Mouse (Mus musculus) hematopoietic stem cell, adult 5-6 weeks (primary cell): ENCODE measurements around the gene Id1. TPM values are rescaled to one million over a fixed set of nuclear protein-coding genes. Genes with fewer than 3 reads are reported as not detected.
A peak's percentile ranks its signal among the peaks of the same experiment; 100 is the strongest.

ENCODE experiments used
- ATAC-seq, 2 experiments: fragments of 125-278 bp in 1 of 2; replicated peaks in 1 of 2; 2 replicates each; pipeline ENCODE4 v1.8.0; 2016 to 2017; ENCODE audit warnings: inconsistent platforms in 2 of 2, mild to moderate bottlenecking in 2 of 2, moderate number of reproducible peaks in 2 of 2, low read depth in 1 of 2, moderate TSS enrichment in 1 of 2; ENCODE audit not compliant: low FRiP score in 2 of 2, poor library complexity in 2 of 2, severe bottlenecking in 2 of 2, insufficient read depth in 1 of 2, low TSS enrichment in 1 of 2
- total RNA-seq: library from RNA; stranded (forward); fragments of 172-1452, 232-1000 nt; gene quantifications from 2 replicates; pipeline ENCODE4 v1.2.3, GENCODE M21; 2017

Gene Id1
- total RNA-seq, 1 experiment from 2014 or later = 9.6 TPM

DNA sequence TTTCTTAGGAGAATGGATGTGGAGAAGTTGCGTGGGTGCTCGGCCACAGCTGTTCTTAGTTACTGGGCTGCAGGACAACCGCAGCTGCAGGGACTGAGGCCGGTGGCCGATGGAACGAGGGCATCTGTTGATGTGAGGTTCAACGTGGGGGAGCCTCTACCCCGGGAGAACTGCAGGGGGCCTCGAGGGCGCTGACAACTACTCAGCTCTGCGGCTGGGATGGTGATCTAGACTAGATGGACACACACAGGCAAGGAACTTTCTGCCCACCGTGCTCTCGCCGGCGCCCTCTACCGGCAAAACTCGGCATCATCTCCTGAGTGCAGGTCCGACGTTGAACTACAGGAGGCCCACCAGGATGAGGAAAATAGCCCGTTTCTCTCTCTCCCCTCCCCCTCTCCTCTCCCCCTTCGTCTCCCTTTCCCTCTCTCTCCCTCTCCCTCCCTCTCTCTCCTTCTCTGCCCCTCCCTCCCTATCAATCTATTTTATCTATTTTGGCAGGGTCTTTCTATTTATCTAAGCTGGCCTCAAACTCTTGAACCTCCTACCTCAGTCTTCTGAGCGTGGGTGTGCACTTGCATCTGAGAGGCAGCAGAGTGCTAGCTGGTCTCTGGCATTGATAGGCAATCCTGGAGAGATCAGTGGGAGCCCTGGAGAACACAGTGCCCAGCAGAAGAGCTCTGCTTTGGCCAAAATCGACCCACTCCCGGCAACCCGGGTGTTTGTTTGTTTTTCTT, 30.5 kb downstream of the Id1 start:
- ATAC-seq = peak; percentile 76 to 86

DNA sequence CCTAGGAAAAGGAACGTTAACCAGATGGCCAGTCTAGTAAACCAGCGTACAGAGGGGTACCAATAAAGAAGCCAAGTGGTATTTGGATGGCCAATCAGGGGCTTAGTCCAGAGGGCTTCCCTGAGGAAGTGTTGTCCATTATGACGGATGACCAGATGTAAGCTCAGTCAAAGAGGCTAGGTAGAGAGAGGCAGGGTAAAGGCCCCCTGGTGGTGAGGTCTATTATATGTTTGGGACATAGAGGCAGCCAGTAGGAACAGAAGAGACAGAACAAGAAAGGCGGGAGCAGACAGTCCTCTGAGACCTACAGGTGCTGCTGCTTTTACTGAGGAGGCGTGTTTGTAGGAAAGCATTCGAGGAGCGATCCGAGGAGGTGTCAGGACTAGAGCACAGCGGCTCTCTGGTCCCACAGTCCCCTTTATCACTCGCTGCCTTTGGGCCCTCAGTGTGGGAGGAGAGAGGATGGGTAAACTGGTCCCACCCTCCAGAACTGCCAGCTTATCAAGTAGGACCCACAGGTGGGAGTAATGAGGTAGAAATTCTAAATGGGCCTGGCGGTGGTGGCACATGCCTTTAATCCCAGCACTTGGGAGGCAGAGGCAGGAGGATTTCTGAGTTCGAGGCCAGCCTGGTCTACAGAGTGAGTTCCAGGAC, 31.7 kb downstream of the Id1 start:
- ATAC-seq = peak; percentile 54 to 63; a peak in 3 of 4 replicates

DNA sequence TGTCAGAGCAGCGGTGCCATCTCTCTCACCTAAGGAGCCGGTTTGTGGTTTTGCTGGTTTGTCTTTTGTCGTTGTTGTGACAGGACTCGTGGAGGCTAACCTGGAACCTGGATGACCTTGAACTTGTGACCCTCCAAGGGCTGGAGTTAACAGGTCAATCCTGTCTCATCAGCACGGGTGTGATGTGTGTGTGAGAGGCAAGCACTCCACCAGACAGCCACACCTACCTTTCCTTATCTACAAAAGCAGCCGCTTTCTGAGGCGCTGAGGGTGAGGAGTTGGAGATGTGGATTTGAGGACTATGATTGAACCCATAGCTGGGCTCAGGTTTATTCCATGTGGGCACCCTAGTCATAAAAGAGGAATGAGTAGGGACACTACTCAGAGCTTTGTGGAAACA, 33.6 kb downstream of the Id1 start:
- ATAC-seq = no peak

DNA sequence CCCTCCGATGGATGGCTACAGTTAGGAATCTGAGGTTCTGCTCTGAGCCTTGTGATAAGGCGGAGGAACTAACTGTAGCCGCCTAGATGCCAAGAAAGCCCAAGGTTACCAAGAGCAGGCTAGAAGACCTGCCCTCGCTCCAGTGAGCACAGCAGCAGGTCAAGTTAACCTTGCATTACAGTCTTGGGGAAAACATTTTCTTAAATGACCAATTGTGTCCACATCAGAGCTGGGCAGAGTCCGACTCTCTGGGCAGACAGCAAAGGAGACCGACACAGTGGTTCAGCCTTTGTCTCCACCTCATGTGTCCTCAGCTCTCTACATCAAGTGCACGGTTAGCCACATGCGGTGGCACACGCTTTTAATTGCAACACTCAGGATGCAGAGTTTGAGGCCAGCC, 35.5 kb downstream of the Id1 start:
- ATAC-seq = no peak

DNA sequence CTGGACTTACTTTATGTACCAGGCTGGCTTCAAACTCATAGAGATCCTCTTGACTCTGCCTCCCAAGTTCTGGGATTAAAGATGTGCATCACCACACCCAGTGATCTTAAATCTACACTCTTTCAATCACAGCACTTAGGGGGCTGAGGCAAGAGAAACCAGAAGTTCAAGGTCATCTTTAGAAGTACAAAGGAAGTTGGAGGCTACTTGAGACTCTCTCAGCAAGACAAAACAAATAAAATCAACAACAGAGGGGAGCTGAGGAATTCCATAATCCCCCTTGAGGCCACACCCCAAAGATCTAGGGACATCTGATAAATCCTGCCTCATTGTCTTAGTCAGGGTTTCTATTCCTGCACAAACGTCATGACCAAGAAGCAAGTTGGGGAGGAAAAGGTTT, 36.2 kb downstream of the Id1 start:
- no peak for ATAC-seq

DNA sequence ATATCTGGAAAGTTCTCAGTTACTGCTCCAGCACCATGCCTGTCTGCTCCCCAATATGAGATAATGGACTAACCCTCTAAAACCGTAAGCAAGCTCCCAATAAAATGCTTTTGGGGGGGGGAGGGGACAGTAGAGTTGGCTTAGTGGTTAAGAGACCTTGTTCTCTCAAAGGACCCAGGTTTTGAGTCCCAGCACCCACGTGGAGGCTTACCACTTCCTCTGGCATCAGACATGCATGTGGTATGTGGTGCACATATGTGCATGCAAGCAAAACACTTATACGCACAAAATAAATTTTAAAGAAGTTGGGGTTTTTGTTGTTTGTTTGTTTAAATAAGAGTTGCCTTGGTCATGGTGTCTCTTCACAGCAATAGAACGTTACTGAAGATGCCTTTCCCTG, 39.3 kb downstream of the Id1 start:
- ATAC-seq = no peak

DNA sequence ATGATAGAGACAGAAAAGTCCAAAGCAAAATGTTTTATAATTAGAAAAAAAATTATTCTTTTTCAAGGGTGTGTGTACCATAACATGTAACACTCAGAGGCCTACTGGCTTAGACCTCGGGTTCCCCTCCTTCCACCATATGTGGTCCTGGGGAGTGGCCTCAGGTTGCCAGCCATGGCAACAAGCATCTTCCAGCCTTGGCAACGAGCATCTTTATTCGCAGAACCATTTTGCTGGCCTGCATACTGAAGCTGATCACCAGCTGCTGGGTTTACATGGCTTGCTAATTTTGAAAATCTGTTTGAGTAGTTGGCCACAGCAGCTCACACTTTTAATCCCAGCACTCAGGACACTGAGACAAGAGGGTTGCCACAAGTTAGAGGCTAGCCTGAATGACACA, 40.0 kb downstream of the Id1 start:
- no peak for ATAC-seq

DNA sequence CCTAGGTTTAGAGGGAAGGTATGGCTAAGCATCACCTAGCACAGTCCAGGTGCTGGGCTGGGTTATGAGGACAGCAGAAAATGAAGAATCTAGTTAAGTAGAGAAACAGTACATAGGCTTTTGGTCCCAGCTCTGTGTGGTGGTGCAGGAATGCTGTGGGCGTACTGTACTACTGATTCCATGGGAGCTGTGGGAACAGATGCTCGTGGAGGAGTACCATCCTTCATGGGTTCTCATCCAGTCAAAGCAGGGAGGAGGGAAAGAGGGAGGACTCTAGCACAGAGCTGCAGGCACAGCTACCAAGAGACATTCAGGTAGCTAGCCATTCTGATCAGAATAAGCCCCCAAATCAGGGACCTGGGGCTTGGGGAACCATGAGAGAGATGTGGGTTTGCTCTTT, 40.4 kb downstream of the Id1 start:
- ATAC-seq = no peak

DNA sequence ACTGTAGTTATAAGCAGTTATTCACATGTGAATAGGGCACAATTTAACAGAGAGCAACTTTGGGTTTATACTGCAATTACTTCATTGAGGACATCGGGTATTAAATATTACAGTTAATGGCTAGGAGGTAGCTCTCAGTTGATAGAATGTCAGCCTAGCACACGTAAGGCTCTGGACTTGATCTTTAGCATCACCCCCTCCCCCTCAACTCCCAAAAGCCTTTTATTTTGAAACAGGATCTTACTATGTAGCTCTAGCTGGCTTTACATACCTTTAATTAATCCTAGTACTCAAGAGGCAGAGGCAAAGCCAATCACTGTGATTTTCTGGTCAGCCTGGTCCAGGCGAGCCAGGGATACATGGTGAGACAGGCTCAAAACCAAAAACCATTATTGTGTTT, 41.0 kb downstream of the Id1 start:
- no peak for ATAC-seq

DNA sequence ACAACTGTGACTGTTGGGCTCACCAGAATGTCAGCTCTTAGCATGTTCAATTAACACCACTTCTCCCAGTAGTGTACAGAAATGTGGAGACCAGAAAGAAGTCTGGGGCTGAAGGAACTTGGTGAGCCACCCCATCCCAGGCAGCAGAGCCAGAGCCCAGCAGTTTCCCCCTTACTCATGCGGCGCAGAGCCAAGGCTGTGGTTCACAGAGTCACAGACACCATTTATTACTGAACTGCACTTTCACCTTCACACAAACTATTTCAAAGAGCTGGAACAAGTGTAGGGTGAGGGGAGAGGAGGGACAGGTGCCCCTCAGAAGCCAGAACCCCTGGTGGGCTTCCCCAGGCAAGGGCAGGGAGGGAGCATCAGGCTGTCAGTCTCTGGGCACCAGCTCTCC, 44.4 kb downstream of the Id1 start:
- peak; percentile 38 to 51 for ATAC-seq

DNA sequence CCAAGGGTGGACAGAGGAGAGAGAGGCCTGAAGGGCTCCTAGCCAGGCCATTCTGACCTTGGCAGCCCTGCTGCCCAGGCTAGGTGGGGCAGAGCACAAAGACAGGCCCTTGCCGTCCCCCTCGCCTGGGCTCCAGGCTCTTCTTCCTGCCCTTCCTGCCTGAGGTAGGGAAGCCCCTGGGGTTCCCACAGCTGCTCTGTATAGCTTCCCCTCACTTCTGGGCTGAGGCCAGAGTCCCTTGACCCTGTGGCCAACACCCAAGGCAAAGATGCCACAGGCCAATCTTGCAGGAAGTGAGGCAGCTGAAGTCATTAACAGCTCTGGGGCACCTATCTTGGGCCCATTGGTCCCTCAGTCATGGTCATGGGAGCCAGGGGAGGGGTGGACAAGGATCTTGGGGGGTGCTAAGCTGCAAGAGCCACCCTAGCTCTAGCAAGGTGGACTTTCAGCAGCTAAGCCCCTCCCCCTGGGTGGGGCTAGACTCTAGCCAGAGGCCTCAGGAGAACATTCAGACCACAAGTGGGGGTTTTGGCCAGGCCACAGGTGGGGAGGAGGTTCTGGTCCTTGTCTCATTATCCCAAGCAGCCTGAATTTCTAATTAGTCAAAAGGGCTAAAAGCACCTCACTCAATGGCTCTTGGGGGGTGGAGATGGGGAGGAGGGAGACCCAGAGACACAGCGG, 45.1 kb downstream of the Id1 start:
- ATAC-seq = peak; percentile 14 to 22; a peak in 2 of 4 replicates

DNA sequence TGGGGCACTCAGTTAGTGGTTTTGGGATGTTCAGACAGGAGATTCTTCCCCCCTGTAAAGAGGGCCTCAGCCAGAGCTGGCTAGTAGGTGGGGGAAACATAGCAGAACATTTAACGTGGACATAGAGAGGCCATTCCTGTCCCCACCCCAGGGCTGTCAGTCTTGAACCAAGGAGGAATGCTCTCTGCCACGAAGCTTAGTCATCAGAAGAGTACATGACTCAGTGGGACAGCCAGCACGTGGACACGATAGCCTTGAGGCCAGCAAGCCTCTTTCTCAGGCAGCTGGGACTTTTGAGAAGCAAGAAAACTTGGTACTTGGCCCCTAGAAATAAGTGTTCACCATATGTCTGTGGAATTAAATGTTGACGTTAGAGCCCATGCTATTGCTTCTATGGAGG, 46.6 kb downstream of the Id1 start:
- no peak for ATAC-seq

DNA sequence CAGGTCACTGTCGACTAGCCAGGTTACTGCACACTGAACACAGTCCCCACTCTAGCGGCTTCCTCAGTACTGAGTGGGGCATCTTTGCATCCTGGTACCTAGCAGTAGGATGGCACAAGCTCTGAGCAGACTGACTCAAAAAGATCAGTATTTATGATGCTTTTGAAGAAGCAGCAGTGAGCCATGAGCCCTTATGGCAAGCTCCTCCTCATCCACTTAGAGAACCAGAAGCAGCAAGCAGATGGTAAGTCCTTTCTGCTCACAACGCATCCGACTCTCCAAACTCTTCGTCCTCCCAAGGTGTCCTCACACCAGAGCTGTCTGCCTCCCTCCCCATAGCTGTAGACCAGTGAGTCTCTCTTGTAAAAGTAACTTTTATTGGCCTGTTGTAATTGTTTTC, 47.2 kb downstream of the Id1 start:
- ATAC-seq = no peak

DNA sequence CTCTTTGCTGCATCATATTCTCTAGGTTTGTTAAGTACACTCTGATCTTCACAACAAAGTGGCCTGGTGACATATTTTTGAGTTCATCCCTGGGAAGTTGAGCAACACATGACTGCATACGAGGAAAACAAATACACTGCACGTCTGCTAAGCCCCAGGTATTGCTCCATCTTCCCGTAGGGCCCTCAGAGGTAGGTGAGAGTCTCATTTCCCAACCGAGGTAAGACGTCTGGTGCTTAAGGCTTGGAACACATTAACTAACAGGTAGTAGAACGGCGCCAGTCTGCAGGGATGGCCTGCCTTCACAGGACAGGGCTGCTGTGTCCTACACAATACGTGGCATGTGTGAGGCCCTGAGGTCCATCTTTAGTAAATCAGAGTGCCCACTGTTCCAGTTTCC, 48.6 kb downstream of the Id1 start:
- no peak for ATAC-seq

DNA sequence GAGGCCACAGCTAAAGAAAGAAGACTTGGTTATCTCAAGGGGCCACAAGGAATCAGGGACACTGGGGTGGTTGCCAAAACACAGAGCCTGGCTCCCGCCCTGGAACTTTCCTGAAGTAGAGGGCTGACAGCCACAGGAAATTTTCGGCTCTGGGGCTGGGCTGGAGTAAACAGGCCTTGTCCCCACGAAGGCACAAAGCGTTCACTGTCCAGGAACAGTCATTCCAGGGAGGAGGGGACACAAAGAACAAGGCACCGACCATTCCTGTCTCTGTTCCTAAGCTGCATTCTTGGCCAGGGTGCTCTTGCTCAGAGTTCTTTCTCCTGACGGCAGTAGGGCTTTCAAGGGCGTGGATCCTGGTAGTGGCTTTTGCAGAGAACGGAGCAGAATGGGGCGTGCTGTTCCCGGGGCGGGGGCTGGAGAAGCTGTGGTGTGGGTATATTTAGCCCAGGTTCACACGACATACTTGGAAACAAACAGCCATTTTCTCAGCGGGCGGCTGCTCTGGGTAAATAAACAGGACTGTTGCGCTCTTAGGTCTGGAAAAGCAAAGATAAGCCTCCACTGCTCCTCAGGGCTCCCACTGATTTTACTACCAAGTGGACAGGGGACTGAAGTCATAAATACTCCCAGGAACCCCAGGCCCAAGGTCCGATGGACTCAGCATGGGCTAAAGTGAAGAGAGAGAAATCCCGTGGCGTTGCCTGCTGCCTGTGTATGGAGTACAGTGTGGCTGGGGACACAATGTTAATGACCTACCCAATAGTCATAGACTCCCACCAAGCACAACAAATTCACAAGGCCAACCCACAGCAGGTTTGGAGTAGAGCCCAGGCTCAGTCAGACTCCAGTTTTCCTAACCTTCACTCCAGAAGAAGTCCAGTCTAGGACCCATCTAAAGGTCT, 49.6 kb downstream of the Id1 start:
- ATAC-seq = no peak
